Mouse (Mus musculus) hindbrain, postnatal 0 days (tissue): ENCODE data around the gene Itgae. TPM values are rescaled to one million over a fixed set of nuclear protein-coding genes. Genes with fewer than 3 reads are reported as not detected.

Experiments
- ATAC-seq: fragments of 200-750 bp; cut with Nextera tagmentation; 2 replicates; pipeline ENCODE4 v1.8.0; 2017; ENCODE audit warnings: mild to moderate bottlenecking, moderate TSS enrichment, moderate library complexity
- DNase-seq: peaks from one replicate; pipeline ENCODE4 v3.0.0-alpha.2; 2015; ENCODE audit warnings: low spot score
- H3K27ac ChIP-seq: fragments of 300-500 bp; sonication (generic); 2 replicates; pipeline ENCODE4 v1.5.1; 2014; ENCODE audit warnings: mild to moderate bottlenecking
- H3K27me3 ChIP-seq: fragments of 300-500 bp; sonication (generic); 2 replicates; pipeline ENCODE4 v1.6.1; 2014; ENCODE audit warnings: low read length, mixed read lengths; ENCODE audit not compliant: insufficient read depth
- H3K36me3 ChIP-seq: fragments of 300-500 bp; sonication (generic); 2 replicates; pipeline ENCODE4 v1.6.1; 2014; ENCODE audit warnings: low read length, mixed read lengths; ENCODE audit not compliant: insufficient read depth
- H3K4me1 ChIP-seq: fragments of 300-500 bp; sonication (generic); 2 replicates; pipeline ENCODE4 v1.6.1; 2014; ENCODE audit warnings: antibody characterized with exemption, low read length, mixed read lengths; ENCODE audit not compliant: insufficient read depth
- H3K4me2 ChIP-seq: fragments of 300-500 bp; sonication (generic); 2 replicates; pipeline ENCODE4 v1.6.1; 2014; ENCODE audit warnings: low read depth, mild to moderate bottlenecking, low read length, moderate library complexity, mixed read lengths
- H3K4me3 ChIP-seq: fragments of 300-500 bp; sonication (generic); 2 replicates; pipeline ENCODE4 v1.5.1; 2014; ENCODE audit warnings: low read length
- H3K9ac ChIP-seq: fragments of 300-500 bp; sonication (generic); replicated peaks from 2 replicates; pipeline ENCODE4 v1.6.1; 2014; ENCODE audit warnings: mild to moderate bottlenecking, low read length, moderate library complexity, mixed read lengths
- H3K9me3 ChIP-seq: fragments of 300-500 bp; sonication (generic); 2 replicates; pipeline ENCODE4 v1.6.1; 2016; ENCODE audit warnings: low read length, mixed read lengths
- CTCF ChIP-seq: IDR thresholded peaks from 2 replicates; pipeline ENCODE4 v1.5.1; 2016; ENCODE audit warnings: antibody characterized with exemption, control low read depth, low read depth
- WGBS: fragments of 180-500 bp; shearing (Covaris S2); extraction: QIAGEN DNeasy Blood & Tissue Kit; methylation state at CpG from one replicate; pipeline ENCODE4 v1.1.7; 2014; 5-methylcytosine and 5-hydroxymethylcytosine counted together
- polyA plus RNA-seq: library from polyadenylated mRNA; unstranded; fragments of >200 nt; fragmentation: Nextera tagmentation; extraction: Ambion mirVana; gene quantifications from 2 replicates; pipeline ENCODE4 v1.2.1, GENCODE M21; 2015
- total RNA-seq: library from RNA; depleted of rRNA; stranded (reverse); fragments of >200 nt; gene quantifications from 2 replicates; pipeline ENCODE4 v1.2.3, GENCODE M21; 2014

Itgae gene
- total and polyA plus RNA-seq, 2 experiments from 2014 or later, result 0.16 to 0.31 TPM

- no peak overlapping the region for H3K27ac ChIP-seq
- H3K27me3 ChIP-seq, result no peaks in the 10 kb centered on the region
- no peak overlapping the region for H3K9ac ChIP-seq
- no peak overlapping the region for H3K4me2 ChIP-seq
- 74% methylated on average over 6 of the region's 6 CpGs for WGBS
- H3K4me3 ChIP-seq, result no peak overlapping the region
- no peak for TF ChIP-seq CTCF
- H3K9me3 ChIP-seq, result no peaks in the 10 kb centered on the region
- DNase-seq (peak; percentile 11), ATAC-seq (no peak)
- H3K4me1 ChIP-seq, result no peaks in the 10 kb centered on the region
- H3K36me3 ChIP-seq, result peaks cover 51% of the 10 kb centered on the region
Observed at GRCm38 (mm10) chr11:73077211-73077720, 13.1 kb upstream of the Itgae start.

- no peak overlapping the region for H3K27ac ChIP-seq
- WGBS, result 85% methylated on average over 8 of the region's 8 CpGs
- no peaks in the 10 kb centered on the region for H3K27me3 ChIP-seq
- no peak for ATAC-seq
- H3K4me1 ChIP-seq, result no peaks in the 10 kb centered on the region
- no peak overlapping the region for H3K9ac ChIP-seq
- DNase-seq, result no peak
- H3K9me3 ChIP-seq, result no peaks in the 10 kb centered on the region
- no peak overlapping the region for H3K4me3 ChIP-seq
- H3K4me2 ChIP-seq, result no peak overlapping the region
- TF ChIP-seq CTCF, result no peak
- H3K36me3 ChIP-seq, result peaks cover 45% of the 10 kb centered on the region
Observed at GRCm38 (mm10) chr11:73078615-73079014, 11.8 kb upstream of the Itgae start.

- H3K4me3 ChIP-seq, result no peak overlapping the region
- WGBS, result 95% methylated on average over 3 of the region's 3 CpGs
- H3K27ac ChIP-seq, result no peak overlapping the region
- H3K27me3 ChIP-seq, result no peaks in the 10 kb centered on the region
- DNase-seq (no peak), ATAC-seq (no peak)
- H3K9me3 ChIP-seq, result no peaks in the 10 kb centered on the region
- no peak overlapping the region for H3K9ac ChIP-seq
- peaks cover 34% of the 10 kb centered on the region for H3K36me3 ChIP-seq
- H3K4me2 ChIP-seq, result no peak overlapping the region
- 0 out of 2 replicates have a peak, but pooled peaks cover 6% of the 10 kb centered on the region for H3K4me1 ChIP-seq
- no peak for TF ChIP-seq CTCF
Observed at GRCm38 (mm10) chr11:73080306-73080705, 10.1 kb upstream of the Itgae start.

- peak overlapping the region; percentile 42; the same call in 1 of the 2 replicates for H3K27ac ChIP-seq
- peaks cover 18% of the 10 kb centered on the region for H3K36me3 ChIP-seq
- TF ChIP-seq CTCF, result no peak
Observed at GRCm38 (mm10) chr11:73084303-73084702, 6.1 kb upstream of the Itgae start.

GRCm38 (mm10) chr11:73084804-73085231, 5.6 kb upstream of the Itgae start:
- peak; percentile 54 for DNase-seq
- no peak overlapping the region for H3K4me2 ChIP-seq
- H3K27ac ChIP-seq, result peak overlapping the region; percentile 42
- H3K36me3 ChIP-seq, result peaks cover 14% of the 10 kb centered on the region
- no peaks in the 10 kb centered on the region for H3K9me3 ChIP-seq
- ATAC-seq, result peak; percentile 54
- no peaks in the 10 kb centered on the region for H3K27me3 ChIP-seq
- TF ChIP-seq CTCF, result no peak
- H3K9ac ChIP-seq, result no peak overlapping the region
- 0 out of 2 replicates have a peak, but pooled peaks cover 6% of the 10 kb centered on the region for H3K4me1 ChIP-seq
- WGBS, result 41% methylated on average over 10 of the region's 10 CpGs
- H3K4me3 ChIP-seq, result no peak overlapping the region

More at GRCm38 (mm10) chr11:73084303-73084702, 6.1 kb upstream of the Itgae start:
- H3K27me3 ChIP-seq, result no peaks in the 10 kb centered on the region
- no peak overlapping the region for H3K9ac ChIP-seq
- DNase-seq (no peak), ATAC-seq (peak; percentile 22; the same call in 1 of the 2 replicates)
- no peaks in the 10 kb centered on the region for H3K9me3 ChIP-seq
- 72% methylated on average over 6 of the region's 6 CpGs for WGBS
- H3K4me3 ChIP-seq, result no peak overlapping the region
- H3K4me1 ChIP-seq, result 0 out of 2 replicates have a peak, but pooled peaks cover 6% of the 10 kb centered on the region
- H3K4me2 ChIP-seq, result no peak overlapping the region

- no peak overlapping the region for H3K4me2 ChIP-seq
- H3K27ac ChIP-seq, result peak overlapping the region; percentile 42
- H3K9ac ChIP-seq, result no peak overlapping the region
- no peak for TF ChIP-seq CTCF
- H3K27me3 ChIP-seq, result no peaks in the 10 kb centered on the region
- 45% methylated on average over 7 of the region's 7 CpGs for WGBS
- no peak overlapping the region for H3K4me3 ChIP-seq
- peak; percentile 35 for DNase-seq
- H3K4me1 ChIP-seq, result 0 out of 2 replicates have a peak, but pooled peaks cover 6% of the 10 kb centered on the region
- peaks cover 11% of the 10 kb centered on the region; the same call in 1 of the 2 replicates for H3K36me3 ChIP-seq
- ATAC-seq, result peak; percentile 15; the same call in 1 of the 2 replicates
- H3K9me3 ChIP-seq, result no peaks in the 10 kb centered on the region
Observed at GRCm38 (mm10) chr11:73085391-73085790, 5.0 kb upstream of the Itgae start.

- H3K4me2 ChIP-seq, result no peak overlapping the region
- no peak for TF ChIP-seq CTCF
- no peaks in the 10 kb centered on the region for H3K36me3 ChIP-seq
- no peak overlapping the region for H3K9ac ChIP-seq
- H3K9me3 ChIP-seq, result no peaks in the 10 kb centered on the region
- WGBS, result 72% methylated on average over 6 of the region's 6 CpGs
- H3K4me1 ChIP-seq, result 0 out of 2 replicates have a peak, but pooled peaks cover 6% of the 10 kb centered on the region
- no peak for DNase-seq
- no peak overlapping the region for H3K4me3 ChIP-seq
- no peaks in the 10 kb centered on the region for H3K27me3 ChIP-seq
- no peak for ATAC-seq
- H3K27ac ChIP-seq, result peak overlapping the region; percentile 26; the same call in 1 of the 2 replicates
Observed at GRCm38 (mm10) chr11:73087700-73088480, 2.5 kb upstream of the Itgae start.
